Mouse (Mus musculus): ENCODE measurements around the gene Galnt14. TPM values are rescaled to one million over a fixed set of nuclear protein-coding genes. Genes with fewer than 3 reads are reported as not detected.
A peak's percentile ranks its signal among the peaks of the same experiment; 100 is the strongest.

Gene Galnt14
- polyA plus RNA-seq (2015; fragmentation: Nextera tagmentation; extraction: Ambion mirVana), result 0.61 and 0.75 TPM in 2 replicates

DNA sequence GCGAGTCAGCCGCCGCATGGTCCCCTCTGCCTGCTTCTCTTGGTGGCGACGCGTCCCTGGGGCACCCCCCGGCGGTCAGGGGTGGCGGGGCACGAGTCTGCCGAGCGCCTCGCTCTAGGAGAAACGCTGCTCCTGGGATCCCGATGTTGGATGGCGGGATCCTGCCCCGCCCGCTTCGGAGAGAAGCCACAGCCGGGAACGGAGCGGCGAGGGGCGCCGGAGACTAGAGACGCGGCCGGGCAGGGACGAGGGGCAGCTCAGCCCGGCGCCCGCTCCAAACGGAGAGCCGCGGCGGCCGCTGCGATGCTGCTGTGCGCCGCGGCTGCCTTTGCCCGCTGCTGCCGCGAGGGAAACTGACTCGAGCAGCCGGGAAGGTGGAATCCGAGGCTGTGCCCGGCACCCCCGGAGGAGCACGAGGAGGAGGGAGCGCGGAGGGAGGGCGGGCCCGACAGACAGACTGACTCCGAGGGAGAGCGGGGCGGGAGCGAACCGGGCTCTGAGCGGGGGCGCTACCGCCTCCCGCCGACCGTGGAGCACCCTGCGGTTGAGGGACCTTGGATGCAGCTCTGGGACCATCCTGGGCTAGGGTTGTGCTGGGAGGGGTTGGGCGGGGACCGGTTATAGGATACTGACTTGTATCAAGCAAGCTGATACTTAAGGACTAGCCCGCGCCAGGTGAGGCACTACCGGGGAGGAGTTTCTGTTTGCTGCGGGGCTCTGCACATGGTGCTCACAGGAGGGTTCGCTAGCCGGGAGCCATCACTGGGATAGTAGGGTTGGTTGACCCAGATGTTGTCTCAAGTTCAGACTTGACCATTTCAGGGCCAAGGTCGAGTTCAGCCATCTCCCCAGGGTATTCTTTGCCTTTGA lies at the start of gene Galnt14:
Galnt14 (minus strand) TSS at position 412 of the 870 bp plus-strand sequence.
- peaks cover 5% of the 10 kb centered on the region; the same call in 1 of the 2 replicates for H3K4me1 ChIP-seq (ENCODE audit: control insufficient read depth, insufficient read depth, low read length)
- no peak within 1 kb of the TSS for H3K27ac ChIP-seq (ENCODE audit: low read length)
- 1% methylated on average over 74 of the region's 75 CpGs for WGBS
- ATAC-seq (replicated peaks; ENCODE audit: extremely low read depth, insufficient read depth, low FRiP score), result peak; percentile 56
- H3K36me3 ChIP-seq (ENCODE audit: control insufficient read depth, insufficient read depth), result no peaks in the 10 kb centered on the region
- peak within 1 kb of the TSS; percentile 61 for H3K9ac ChIP-seq (ENCODE audit: low read length)
- peaks cover 6% of the 10 kb centered on the region for H3K9me3 ChIP-seq (replicated peaks; ENCODE audit: control insufficient read depth, low read length)
- H3K27me3 ChIP-seq (ENCODE audit: control insufficient read depth, insufficient read depth, low read length), result peaks cover 67% of the 10 kb centered on the region
- peak within 1 kb of the TSS; percentile 65 for H3K4me3 ChIP-seq (ENCODE audit: low read length)
- peak within 1 kb of the TSS; percentile 98 for H3K4me2 ChIP-seq (ENCODE audit: low read depth, low read length)

DNA sequence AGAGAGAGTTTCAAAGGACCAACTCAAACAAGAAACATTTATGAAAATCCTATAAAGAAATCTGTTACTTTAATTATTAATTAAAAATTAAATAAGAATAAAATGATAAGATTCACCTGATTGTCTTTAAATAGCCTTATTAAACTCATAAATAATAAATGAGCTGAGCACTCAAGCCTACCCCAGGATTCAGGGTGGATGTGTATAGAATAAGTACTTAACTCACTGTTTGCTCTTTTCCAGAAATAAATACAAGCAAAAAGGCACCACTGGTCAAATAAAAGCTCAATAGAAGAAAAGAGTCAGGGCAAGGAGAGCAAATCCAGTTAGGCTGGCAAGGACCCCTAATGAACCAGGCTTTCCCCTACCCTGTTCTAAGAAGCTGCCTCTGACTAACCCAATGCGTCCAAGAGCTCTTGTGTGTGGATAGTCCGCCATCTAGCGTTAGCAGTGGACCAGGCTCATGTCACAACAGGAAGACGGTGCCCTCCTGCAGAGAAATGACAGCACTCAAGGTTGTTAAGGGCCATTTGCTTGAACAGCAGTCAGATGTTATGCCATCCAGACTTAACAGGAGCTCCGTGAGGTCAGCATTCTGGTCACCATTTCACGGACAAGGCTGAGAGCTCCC lies 33.5 kb upstream of the Galnt14 start:
- no peak overlapping the region for H3K4me2 ChIP-seq (ENCODE audit: low read depth, low read length)

DNA sequence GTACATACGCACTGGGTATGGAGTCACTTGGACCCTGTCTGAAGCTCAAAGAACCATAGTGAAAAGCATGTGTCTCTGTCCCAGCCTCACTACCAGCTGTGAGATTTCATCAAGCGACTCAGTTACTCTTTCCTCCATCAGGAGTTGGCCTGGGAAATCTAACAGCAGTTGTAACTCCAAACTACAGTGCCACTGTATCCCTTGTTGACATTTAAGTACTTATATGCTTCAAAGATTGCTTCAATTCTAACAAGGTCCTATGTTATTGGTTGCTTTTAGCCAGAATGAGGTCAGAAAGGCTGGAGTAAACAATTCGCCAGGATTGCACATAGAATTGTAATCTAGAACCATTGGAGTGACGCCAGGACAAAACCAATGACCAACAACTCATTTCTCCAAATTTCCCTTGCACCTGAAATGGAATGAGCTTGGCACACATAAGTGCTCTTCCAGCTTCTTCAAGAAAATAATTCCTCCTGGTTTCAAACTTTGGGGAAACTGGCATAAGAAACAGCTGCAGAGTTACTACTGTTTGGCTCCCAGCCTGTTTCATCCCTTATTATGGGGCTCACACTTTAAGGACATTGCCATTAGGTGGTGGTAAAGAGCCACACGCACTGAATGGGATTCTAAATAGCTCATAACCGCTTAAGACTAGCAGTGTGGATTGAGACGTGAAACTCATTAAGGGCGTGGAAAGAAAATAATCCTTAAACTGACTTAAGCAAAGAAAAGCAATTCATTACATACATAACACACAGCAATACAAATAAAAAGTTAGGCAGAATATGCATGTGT lies 13.8 kb upstream of the Galnt14 start:
- no peak overlapping the region for H3K9ac ChIP-seq (ENCODE audit: low read length)
- no peaks in the 10 kb centered on the region for H3K36me3 ChIP-seq (ENCODE audit: control insufficient read depth, insufficient read depth)
- no peaks in the 10 kb centered on the region for H3K4me1 ChIP-seq (ENCODE audit: control insufficient read depth, insufficient read depth, low read length)
- 48% methylated on average over 8 of the region's 8 CpGs for WGBS
- H3K4me3 ChIP-seq (ENCODE audit: low read length), result no peak overlapping the region
- no peaks in the 10 kb centered on the region for H3K9me3 ChIP-seq (replicated peaks; ENCODE audit: control insufficient read depth, low read length)
- H3K27ac ChIP-seq (ENCODE audit: low read length), result no peak overlapping the region
- ATAC-seq (replicated peaks; ENCODE audit: extremely low read depth, insufficient read depth, low FRiP score), result no peak
- peaks cover 7% of the 10 kb centered on the region for H3K27me3 ChIP-seq (ENCODE audit: control insufficient read depth, insufficient read depth, low read length)
- H3K4me2 ChIP-seq (ENCODE audit: low read depth, low read length), result no peak overlapping the region

More for the DNA sequence above, 33.5 kb upstream of the Galnt14 start:
- Histone ChIP-seq H3K9ac (ENCODE audit: low read length) (no peak overlapping the region), H3K9me3 (replicated peaks; ENCODE audit: control insufficient read depth, low read length) (no peaks in the 10 kb centered on the region), H3K27ac (ENCODE audit: low read length) (no peak overlapping the region), H3K27me3 (ENCODE audit: control insufficient read depth, insufficient read depth, low read length) (peaks cover 3% of the 10 kb centered on the region; the same call in 1 of the 2 replicates), H3K4me3 (ENCODE audit: low read length) (no peak overlapping the region), H3K36me3 (ENCODE audit: control insufficient read depth, insufficient read depth) (no peaks in the 10 kb centered on the region), H3K4me1 (ENCODE audit: control insufficient read depth, insufficient read depth, low read length) (no peaks in the 10 kb centered on the region)
- no peak for ATAC-seq (replicated peaks; ENCODE audit: extremely low read depth, insufficient read depth, low FRiP score)
- WGBS, result 3% methylated on average over 6 of the region's 6 CpGs

DNA sequence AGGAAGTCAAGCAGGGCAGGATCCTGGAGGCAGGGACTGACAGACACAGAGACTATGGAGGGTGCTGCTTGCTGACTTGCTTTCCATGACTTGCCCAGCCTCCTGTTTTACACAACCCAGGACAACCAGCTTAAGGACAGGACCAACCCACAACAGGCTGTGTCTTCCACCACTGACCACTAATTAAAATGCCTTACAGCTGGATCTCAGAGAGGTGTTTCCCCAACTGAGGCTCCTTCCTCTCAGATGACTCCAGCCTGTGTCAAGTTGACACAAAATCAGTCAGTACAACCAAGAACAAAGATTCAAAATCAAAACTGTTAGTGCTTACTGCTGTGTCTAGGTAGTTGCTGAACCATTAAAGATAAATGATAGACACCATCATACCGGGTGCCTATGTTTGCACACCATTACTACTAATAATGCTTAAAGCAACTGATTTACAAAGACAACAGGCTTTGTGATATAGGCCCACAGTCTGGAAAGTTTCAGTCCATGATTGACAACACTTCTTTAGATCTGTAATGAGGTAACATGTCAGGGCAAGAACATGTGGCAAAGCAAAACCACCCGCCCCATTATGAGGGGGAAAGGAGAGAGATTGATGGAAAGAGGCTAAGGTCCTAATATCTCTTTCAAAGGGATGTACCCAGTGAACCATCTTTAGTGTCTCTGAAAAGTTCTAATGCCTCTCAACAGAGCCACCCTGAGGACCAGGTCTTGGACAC lies 8.9 kb upstream of the Galnt14 start:
- H3K36me3 ChIP-seq (ENCODE audit: control insufficient read depth, insufficient read depth), result no peaks in the 10 kb centered on the region
- no peak for ATAC-seq (replicated peaks; ENCODE audit: extremely low read depth, insufficient read depth, low FRiP score)
- WGBS, result 82% methylated on average over 2 of the region's 2 CpGs
- H3K27me3 ChIP-seq (ENCODE audit: control insufficient read depth, insufficient read depth, low read length), result peaks cover 14% of the 10 kb centered on the region
- H3K9ac ChIP-seq (ENCODE audit: low read length), result no peak overlapping the region
- H3K4me1 ChIP-seq (ENCODE audit: control insufficient read depth, insufficient read depth, low read length), result no peaks in the 10 kb centered on the region
- no peak overlapping the region for H3K4me3 ChIP-seq (ENCODE audit: low read length)
- no peak overlapping the region for H3K4me2 ChIP-seq (ENCODE audit: low read depth, low read length)
- no peak overlapping the region for H3K27ac ChIP-seq (ENCODE audit: low read length)
- no peaks in the 10 kb centered on the region for H3K9me3 ChIP-seq (replicated peaks; ENCODE audit: control insufficient read depth, low read length)

DNA sequence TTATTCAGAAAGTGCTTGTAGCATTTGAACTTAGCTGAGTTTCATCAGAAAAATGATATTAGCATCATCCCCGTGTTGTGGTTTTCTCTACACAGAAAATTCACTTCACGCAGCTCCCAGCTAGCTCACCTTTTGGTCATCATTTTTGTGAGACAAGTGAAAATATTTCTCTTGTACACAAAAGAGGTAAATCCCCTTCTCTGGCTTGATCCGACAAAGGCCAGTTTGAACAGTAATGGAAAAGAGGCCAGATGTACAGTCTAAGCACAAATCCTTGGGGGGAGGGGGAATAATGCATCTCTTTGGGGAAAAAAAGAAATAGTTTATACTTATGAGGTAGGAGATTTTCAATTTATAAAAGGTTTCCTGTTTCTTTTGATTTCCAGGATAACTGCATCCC lies 6.4 kb upstream of the Galnt14 start:
- Histone ChIP-seq H3K4me2 (ENCODE audit: low read depth, low read length) (no peak overlapping the region), H3K9me3 (replicated peaks; ENCODE audit: control insufficient read depth, low read length) (no peaks in the 10 kb centered on the region), H3K9ac (ENCODE audit: low read length) (no peak overlapping the region), H3K4me1 (ENCODE audit: control insufficient read depth, insufficient read depth, low read length) (no peaks in the 10 kb centered on the region), H3K27me3 (ENCODE audit: control insufficient read depth, insufficient read depth, low read length) (peaks cover 29% of the 10 kb centered on the region), H3K27ac (ENCODE audit: low read length) (no peak overlapping the region), H3K36me3 (ENCODE audit: control insufficient read depth, insufficient read depth) (no peaks in the 10 kb centered on the region), H3K4me3 (ENCODE audit: low read length) (no peak overlapping the region)
- WGBS, result 73% methylated on average over 3 of the region's 3 CpGs
- ATAC-seq (replicated peaks; ENCODE audit: extremely low read depth, insufficient read depth, low FRiP score), result no peak

DNA sequence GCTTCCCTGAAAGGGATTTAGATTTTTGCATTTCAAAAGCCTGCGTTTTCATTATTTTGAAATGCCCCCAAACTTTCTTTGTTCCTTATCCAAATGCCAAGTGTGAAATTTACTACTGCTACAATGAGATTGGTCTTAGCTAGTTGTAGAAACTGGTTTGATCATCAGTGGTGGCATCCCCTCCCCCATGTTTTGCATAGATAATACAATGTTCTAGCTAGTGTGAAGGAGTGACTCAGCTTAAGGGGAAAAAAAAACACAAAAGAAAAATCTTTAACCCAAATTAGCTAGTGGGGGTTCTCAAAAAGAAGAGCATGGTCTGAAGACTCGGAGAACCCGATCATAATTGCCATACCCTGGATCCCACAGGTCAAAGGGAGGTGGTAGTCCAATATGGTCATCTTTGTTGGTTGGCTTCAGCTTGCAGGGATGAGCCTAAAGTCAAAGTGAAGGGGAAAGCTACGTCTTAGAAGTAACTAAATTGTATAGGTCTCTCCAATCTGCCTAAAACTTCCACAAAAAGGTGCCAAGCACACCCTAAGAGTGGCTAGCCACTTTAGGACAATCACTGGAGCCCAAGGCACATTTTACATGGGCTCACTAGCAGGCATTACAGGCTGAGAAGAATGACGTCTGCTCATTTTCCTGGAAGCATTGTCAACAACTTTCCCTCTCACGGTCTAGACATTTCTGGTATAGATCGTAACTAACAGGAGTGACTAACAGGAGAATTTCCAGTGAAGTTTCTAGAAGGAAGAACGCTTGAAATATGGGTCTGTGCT lies 4.4 kb upstream of the Galnt14 start:
- Histone ChIP-seq H3K4me1 (ENCODE audit: control insufficient read depth, insufficient read depth, low read length) (0 out of 2 replicates have a peak, but pooled peaks cover 2% of the 10 kb centered on the region), H3K27me3 (ENCODE audit: control insufficient read depth, insufficient read depth, low read length) (peaks cover 50% of the 10 kb centered on the region), H3K4me2 (ENCODE audit: low read depth, low read length) (no peak overlapping the region), H3K36me3 (ENCODE audit: control insufficient read depth, insufficient read depth) (no peaks in the 10 kb centered on the region), H3K4me3 (ENCODE audit: low read length) (no peak overlapping the region), H3K9me3 (replicated peaks; ENCODE audit: control insufficient read depth, low read length) (no peaks in the 10 kb centered on the region), H3K9ac (ENCODE audit: low read length) (no peak overlapping the region), H3K27ac (ENCODE audit: low read length) (no peak overlapping the region)
- 66% methylated on average over 8 of the region's 8 CpGs for WGBS
- no peak for ATAC-seq (replicated peaks; ENCODE audit: extremely low read depth, insufficient read depth, low FRiP score)

DNA sequence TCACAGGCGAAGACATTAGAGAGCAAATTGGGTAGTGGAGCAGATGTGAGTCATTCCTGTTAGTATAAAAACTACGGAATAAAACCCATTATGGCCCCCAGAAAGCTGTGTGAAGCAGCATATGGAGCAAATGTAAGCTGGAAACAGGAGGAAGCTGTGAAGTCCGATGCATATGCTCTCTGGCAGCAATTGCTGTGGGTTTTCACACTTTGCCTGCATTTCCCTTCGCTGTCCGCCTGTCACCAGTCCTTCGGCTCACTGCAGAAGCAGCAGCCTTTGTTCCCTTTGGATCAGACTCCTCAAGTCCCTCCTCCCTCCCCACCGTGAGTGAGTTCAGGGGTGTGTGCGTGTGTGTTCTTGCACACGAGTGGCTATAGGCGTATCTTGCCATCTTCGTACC lies 3.1 kb upstream of the Galnt14 start:
- no peak for ATAC-seq (replicated peaks; ENCODE audit: extremely low read depth, insufficient read depth, low FRiP score)
- peaks cover 5% of the 10 kb centered on the region; the same call in 1 of the 2 replicates for H3K4me1 ChIP-seq (ENCODE audit: control insufficient read depth, insufficient read depth, low read length)
- peaks cover under 1% of the 10 kb centered on the region; the same call in 1 of the 2 replicates for H3K9me3 ChIP-seq (replicated peaks; ENCODE audit: control insufficient read depth, low read length)
- 53% methylated on average over 11 of the region's 11 CpGs for WGBS
- H3K27me3 ChIP-seq (ENCODE audit: control insufficient read depth, insufficient read depth, low read length), result peaks cover 61% of the 10 kb centered on the region
- H3K9ac ChIP-seq (ENCODE audit: low read length), result no peak overlapping the region
- no peak overlapping the region for H3K4me3 ChIP-seq (ENCODE audit: low read length)
- H3K4me2 ChIP-seq (ENCODE audit: low read depth, low read length), result no peak overlapping the region
- no peaks in the 10 kb centered on the region for H3K36me3 ChIP-seq (ENCODE audit: control insufficient read depth, insufficient read depth)
- no peak overlapping the region for H3K27ac ChIP-seq (ENCODE audit: low read length)

DNA sequence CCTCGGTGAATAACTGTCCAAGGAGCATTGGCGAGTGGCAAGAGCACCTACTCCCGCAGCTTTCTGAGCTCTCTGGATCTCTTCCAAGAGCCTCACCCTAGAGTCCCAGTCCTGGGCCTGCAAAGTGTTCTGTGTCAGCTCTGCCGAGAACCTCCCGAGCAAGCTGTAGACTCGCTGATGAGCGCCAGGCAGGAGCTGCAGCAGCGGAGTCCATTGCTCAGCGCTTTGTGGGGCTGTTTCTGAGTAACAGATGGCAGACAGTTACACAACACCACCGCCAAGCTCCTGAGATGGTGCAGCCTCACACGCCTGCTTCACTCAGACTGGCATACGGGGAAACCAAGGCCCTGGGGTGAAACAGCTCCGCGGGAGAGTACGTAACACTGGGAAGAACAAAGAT lies 1.7 kb upstream of the Galnt14 start:
- no peak overlapping the region for H3K9ac ChIP-seq (ENCODE audit: low read length)

More for the DNA sequence above, 1.7 kb upstream of the Galnt14 start:
- H3K27me3 ChIP-seq (ENCODE audit: control insufficient read depth, insufficient read depth, low read length), result peaks cover 67% of the 10 kb centered on the region
- H3K4me1 ChIP-seq (ENCODE audit: control insufficient read depth, insufficient read depth, low read length), result peaks cover 5% of the 10 kb centered on the region; the same call in 1 of the 2 replicates
- no peaks in the 10 kb centered on the region for H3K36me3 ChIP-seq (ENCODE audit: control insufficient read depth, insufficient read depth)
- ATAC-seq (replicated peaks; ENCODE audit: extremely low read depth, insufficient read depth, low FRiP score), result no peak
- H3K4me2 ChIP-seq (ENCODE audit: low read depth, low read length), result no peak overlapping the region
- H3K27ac ChIP-seq (ENCODE audit: low read length), result no peak overlapping the region
- H3K9me3 ChIP-seq (replicated peaks; ENCODE audit: control insufficient read depth, low read length), result peaks cover 6% of the 10 kb centered on the region
- WGBS, result 60% methylated on average over 15 of the region's 15 CpGs
- no peak overlapping the region for H3K4me3 ChIP-seq (ENCODE audit: low read length)
